Mouse (Mus musculus) small intestine, adult 2 months (tissue): ENCODE measurements around the gene Serpina3c.

Experiments
- CTCF ChIP-seq: fragments of 200-500 bp; IDR thresholded peaks from 2 replicates; pipeline ENCODE4 v1.5.1; 2012; ENCODE audit warnings: low read depth, mild to moderate bottlenecking, control low read depth, inconsistent platforms, low read length, moderate library complexity, mixed read lengths; ENCODE audit not compliant: insufficient replicate concordance, insufficient read length; ENCODE audit errors: extremely low read depth
- POLR2A ChIP-seq: fragments of 200-500 bp; IDR thresholded peaks from 2 replicates; pipeline ENCODE4 v1.6.1; 2012; ENCODE audit warnings: low read depth, mild to moderate bottlenecking, control low read depth, inconsistent platforms, low read length, moderate library complexity

- TF ChIP-seq POLR2A (no peak), CTCF (no peak)
Observed at GRCm38 (mm10) chr12:104108507-104108906, 45.2 kb downstream of the Serpina3c start.
